Mouse (Mus musculus): ENCODE results near the gene Gart.
A peak's percentile ranks its signal among the peaks of the same experiment; 100 is the strongest.

The Gart gene

GRCm38 (mm10) chr16:91606958-91607357 lies 39.8 kb downstream of the Gart start:
- no peak for DNase-seq

- no peak for DNase-seq
Measured at GRCm38 (mm10) chr16:91605156-91605555, 41.6 kb downstream of the Gart start.

GRCm38 (mm10) chr16:91601693-91602092 lies 45.1 kb downstream of the Gart start:
- DNase-seq: no peak

GRCm38 (mm10) chr16:91601081-91601480 lies 45.7 kb downstream of the Gart start:
- DNase-seq: no peak

GRCm38 (mm10) chr16:91599242-91599641 lies 47.5 kb downstream of the Gart start:
- no peak for DNase-seq

- DNase-seq: peak; percentile 100
Measured at GRCm38 (mm10) chr16:91597672-91598010, 49.1 kb downstream of the Gart start, which contains the start of gene Tmem50b. TSS of gene Tmem50b (minus strand) at chr16:91597800.

GRCm38 (mm10) chr16:91596779-91597671 lies 49.7 kb downstream of the Gart start:
- peak in 1 of 2 experiments; percentile 55 for DNase-seq

GRCm38 (mm10) chr16:91596397-91596778 lies 50.4 kb downstream of the Gart start:
- DNase-seq: no peak

GRCm38 (mm10) chr16:91595076-91595475 lies 51.7 kb downstream of the Gart start:
- peak; percentile 92 to 95 for DNase-seq

- DNase-seq: no peak
Measured at GRCm38 (mm10) chr16:91593262-91593661, 53.5 kb downstream of the Gart start.

GRCm38 (mm10) chr16:91592162-91592561 lies 54.6 kb downstream of the Gart start:
- DNase-seq: no peak

GRCm38 (mm10) chr16:91588703-91589102 lies 58.0 kb downstream of the Gart start:
- no peak for DNase-seq

GRCm38 (mm10) chr16:91587730-91588453 lies 58.9 kb downstream of the Gart start:
- DNase-seq: no peak

GRCm38 (mm10) chr16:91586244-91586643 lies 60.5 kb downstream of the Gart start:
- DNase-seq: no peak

GRCm38 (mm10) chr16:91585617-91586016 lies 61.1 kb downstream of the Gart start:
- DNase-seq: no peak

GRCm38 (mm10) chr16:91582307-91582706 lies 64.4 kb downstream of the Gart start:
- peak; percentile 64 to 71 for DNase-seq

- peak; percentile 58 to 60 for DNase-seq
Measured at GRCm38 (mm10) chr16:91578980-91579720, 67.6 kb downstream of the Gart start.

- no peak for DNase-seq
Measured at GRCm38 (mm10) chr16:91575151-91575550, 71.6 kb downstream of the Gart start.

All from cerebellum, postnatal 10 days (tissue).